Mouse (Mus musculus): ENCODE measurements at regions not wholly inside any gene's neighbourhood (a gene's known extent, or its start where the extent isn't known, plus 50 kb on each side); places are given as distances from the start of the nearest gene placed in this dataset.

DNA sequence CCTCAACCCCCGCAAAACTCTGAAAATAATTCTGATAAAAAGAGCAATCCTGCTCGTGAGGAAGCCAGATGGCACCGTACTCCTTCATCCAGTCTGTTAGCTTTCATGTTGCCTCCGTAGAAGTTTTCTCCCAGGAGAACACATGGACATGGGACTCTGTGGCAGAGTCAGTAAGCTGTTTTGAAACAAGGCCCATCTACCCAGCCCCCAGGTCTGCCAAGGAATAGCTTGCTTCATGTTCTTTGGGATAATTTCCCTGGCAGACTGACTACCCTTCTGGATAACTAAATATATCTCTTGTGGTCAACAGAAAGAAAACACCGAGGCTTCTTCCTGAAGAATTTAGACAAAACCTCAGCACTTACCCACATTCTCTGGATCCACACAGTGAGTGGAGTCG is 111.2 kb upstream of the Spred1 start:
- no peak overlapping the region for H3K9ac ChIP-seq
- no peaks in the 10 kb centered on the region for H3K9me3 ChIP-seq
- no peaks in the 10 kb centered on the region for H3K4me1 ChIP-seq
- 88% methylated on average over 6 of the region's 6 CpGs for WGBS
- ATAC-seq (ENCODE audit: low FRiP score): no peak
- no peaks in the 10 kb centered on the region for H3K27me3 ChIP-seq
- no peak overlapping the region for H3K4me3 ChIP-seq (replicated peaks)
- H3K27ac ChIP-seq: no peak overlapping the region
- H3K4me2 ChIP-seq: no peak overlapping the region
- H3K36me3 ChIP-seq (replicated peaks): no peaks in the 10 kb centered on the region

DNA sequence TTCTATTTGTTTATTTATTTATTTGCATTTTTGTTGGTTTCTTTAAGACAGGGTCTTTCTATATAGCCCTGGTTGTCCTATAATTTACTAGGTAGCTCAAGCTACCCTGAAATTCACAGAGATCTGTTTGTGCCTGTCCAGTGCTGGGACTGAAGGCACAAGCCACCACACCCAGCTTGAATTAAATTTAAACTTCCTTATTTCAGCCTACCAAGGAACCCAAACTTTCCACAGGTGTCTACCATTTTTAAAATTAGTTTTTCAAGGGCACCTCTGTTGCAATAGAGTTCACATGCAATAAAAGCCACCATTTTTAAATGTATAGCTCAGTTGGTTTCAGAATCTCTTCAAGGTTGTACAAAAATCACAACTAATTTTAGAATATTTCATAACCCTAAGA is 110.2 kb upstream of the Spred1 start:
- no peak for ATAC-seq (ENCODE audit: low FRiP score)
- no peak overlapping the region for H3K27ac ChIP-seq
- H3K27me3 ChIP-seq: no peaks in the 10 kb centered on the region
- no peak overlapping the region for H3K4me3 ChIP-seq (replicated peaks)
- no peaks in the 10 kb centered on the region for H3K9me3 ChIP-seq
- no peaks in the 10 kb centered on the region for H3K36me3 ChIP-seq (replicated peaks)
- no peaks in the 10 kb centered on the region for H3K4me1 ChIP-seq
- no peak overlapping the region for H3K4me2 ChIP-seq
- H3K9ac ChIP-seq: no peak overlapping the region

DNA sequence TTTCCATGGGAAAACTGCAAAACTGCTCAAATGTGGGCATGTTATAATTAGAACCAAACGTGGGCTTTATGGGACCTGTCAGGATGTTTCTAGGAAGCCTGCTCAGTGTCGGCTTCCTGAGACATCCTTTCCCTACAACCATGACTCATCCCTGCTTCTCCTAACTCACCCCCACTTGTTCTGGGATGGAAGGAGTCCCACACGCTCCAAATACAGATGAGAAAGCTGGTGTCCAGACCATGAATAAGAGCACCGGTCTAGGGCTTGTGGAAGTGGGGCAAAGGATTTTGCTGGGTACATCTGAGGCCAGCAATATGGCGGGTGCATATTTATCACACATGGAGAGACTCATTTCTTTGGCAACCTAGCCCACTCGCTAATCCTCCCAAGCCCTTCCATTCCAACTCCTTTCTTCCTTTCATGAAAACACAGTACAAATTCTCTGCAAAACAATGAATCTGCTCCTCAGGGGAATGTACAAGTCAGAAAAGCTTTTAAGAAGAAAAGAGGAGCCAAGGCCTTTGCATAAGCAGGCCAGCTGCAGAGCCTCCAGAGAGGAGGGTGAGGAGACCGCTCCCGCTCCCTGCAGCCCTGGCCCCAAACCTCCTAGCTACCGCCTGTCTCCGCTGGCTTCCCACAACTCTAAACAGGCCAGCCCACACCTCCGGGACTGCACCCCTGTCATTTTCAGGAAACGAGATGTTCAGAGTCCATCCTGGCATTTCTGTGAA is 103.1 kb upstream of the Spred1 start:
- Histone ChIP-seq H3K4me2 (no peak overlapping the region), H3K27ac (peak overlapping the region; percentile 51), H3K4me1 (peaks cover 23% of the 10 kb centered on the region), H3K9ac (no peak overlapping the region), H3K36me3 (replicated peaks) (no peaks in the 10 kb centered on the region), H3K4me3 (replicated peaks) (no peak overlapping the region), H3K27me3 (no peaks in the 10 kb centered on the region), H3K9me3 (no peaks in the 10 kb centered on the region)
- WGBS: 33% methylated on average over 12 of the region's 12 CpGs
- peak; percentile 67; the same call in 1 of the 2 replicates for ATAC-seq (ENCODE audit: low FRiP score)

DNA sequence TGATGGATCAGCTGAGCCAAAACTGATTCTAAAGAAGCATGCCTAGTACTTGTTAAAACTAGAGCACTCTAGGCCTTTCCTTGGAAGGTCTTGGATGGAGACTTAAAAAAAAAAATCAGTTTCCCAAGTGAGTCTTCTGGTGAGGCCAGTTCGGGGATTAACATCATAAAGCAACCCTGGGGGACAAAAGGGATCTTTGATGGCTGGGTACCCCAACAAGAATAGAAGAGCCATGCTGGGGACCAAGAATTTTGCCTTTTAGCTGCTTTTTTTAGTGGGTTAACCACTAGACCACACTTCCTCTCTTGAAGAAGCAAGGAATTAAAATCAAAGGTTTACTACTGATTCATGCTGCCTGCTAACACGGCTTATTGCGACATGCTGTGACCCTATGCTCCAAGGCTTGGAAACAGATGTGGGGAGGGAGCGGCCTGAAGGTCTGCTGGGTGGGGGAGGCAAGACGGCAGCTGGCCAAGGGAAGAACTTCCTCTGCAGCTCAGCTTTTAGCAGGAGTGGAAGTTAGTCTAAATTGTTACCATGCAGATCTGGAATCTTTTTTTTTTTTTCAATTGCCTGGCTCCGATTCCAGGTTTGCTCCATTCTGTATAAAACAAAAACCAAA is 102.1 kb upstream of the Spred1 start:
- H3K27me3 ChIP-seq: no peaks in the 10 kb centered on the region
- peaks cover 23% of the 10 kb centered on the region for H3K4me1 ChIP-seq
- no peaks in the 10 kb centered on the region for H3K36me3 ChIP-seq (replicated peaks)
- no peak overlapping the region for H3K4me3 ChIP-seq (replicated peaks)
- no peak overlapping the region for H3K4me2 ChIP-seq
- 0 out of 2 replicates have a peak overlapping the region, but pooled peaks have one; percentile 51 for H3K27ac ChIP-seq
- no peak for ATAC-seq (ENCODE audit: low FRiP score)
- WGBS: 25% methylated on average over 6 of the region's 6 CpGs
- H3K9me3 ChIP-seq: no peaks in the 10 kb centered on the region
- no peak overlapping the region for H3K9ac ChIP-seq

DNA sequence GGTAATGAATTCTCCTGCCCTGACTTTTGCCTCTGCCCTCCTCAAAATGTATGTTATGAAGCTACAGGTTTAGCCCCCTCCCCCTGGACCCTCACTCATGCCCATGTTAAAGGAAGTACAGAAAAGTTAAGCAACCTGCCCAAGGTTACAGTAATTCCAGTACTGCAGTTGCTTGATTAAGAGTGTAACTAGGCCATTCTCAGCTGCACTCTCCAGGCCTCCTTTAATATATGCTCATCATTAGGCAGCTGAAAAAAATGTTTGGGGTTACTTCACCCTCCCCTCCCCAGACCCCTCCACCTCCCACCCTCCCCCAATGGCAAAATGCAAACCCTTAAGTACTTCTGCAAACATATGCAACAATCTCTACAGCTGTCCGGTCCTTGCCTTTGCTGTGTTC is 101.6 kb upstream of the Spred1 start:
- peaks cover 23% of the 10 kb centered on the region for H3K4me1 ChIP-seq
- no peak overlapping the region for H3K27ac ChIP-seq
- H3K9me3 ChIP-seq: no peaks in the 10 kb centered on the region
- H3K4me3 ChIP-seq (replicated peaks): no peak overlapping the region
- H3K36me3 ChIP-seq (replicated peaks): no peaks in the 10 kb centered on the region
- 33% methylated on average over 1 of the region's 1 CpGs for WGBS
- no peak overlapping the region for H3K4me2 ChIP-seq
- no peak overlapping the region for H3K9ac ChIP-seq
- no peaks in the 10 kb centered on the region for H3K27me3 ChIP-seq
- ATAC-seq (ENCODE audit: low FRiP score): no peak

DNA sequence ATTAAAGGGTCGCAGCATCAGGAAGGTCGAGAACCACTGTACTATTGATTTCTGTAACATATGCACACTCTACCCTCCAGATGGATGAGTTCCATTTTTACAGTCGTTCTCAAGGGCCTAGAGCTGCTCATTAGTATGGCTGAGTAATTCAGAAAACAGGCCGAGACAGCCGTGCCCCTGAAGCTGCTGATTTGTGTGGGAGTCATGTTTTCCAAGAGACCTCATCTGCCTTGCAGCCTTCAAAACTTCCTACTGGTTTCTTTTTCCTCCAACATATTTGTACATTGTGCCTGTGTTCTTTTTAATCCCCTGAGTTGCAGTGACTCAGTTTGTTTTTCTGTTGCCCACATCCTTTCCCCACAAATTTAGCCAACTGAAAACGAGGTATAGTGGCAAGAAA is 99.4 kb upstream of the Spred1 start:
- Histone ChIP-seq H3K27ac (no peak overlapping the region), H3K4me1 (peaks cover 23% of the 10 kb centered on the region), H3K4me3 (replicated peaks) (no peak overlapping the region), H3K27me3 (no peaks in the 10 kb centered on the region), H3K4me2 (no peak overlapping the region), H3K9me3 (no peaks in the 10 kb centered on the region), H3K36me3 (replicated peaks) (no peaks in the 10 kb centered on the region), H3K9ac (no peak overlapping the region)
- ATAC-seq (ENCODE audit: low FRiP score): 0 out of 2 replicates have a peak, but pooled peaks have one; percentile 30
- 44% methylated on average over 6 of the region's 6 CpGs for WGBS

DNA sequence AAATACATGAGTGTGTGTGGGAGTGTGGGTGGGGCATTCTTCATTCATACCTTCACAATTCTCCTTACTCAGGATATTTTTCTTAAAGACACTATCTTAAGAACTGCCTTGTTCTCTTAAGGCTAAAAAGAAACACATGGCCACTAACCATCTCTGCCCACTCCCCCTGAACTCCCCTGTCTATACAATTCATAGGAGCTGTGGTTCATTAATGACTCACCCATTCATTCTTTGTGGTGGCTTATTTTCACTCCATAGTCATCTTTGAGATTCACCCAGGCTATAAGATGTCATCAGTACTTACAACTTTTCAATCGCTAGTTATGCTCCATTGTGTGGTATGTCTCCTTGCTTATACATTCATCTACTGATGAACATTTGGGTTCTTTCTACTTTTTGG is 97.7 kb upstream of the Spred1 start:
- no peak overlapping the region for H3K27ac ChIP-seq
- no peaks in the 10 kb centered on the region for H3K36me3 ChIP-seq (replicated peaks)
- no peak for ATAC-seq (ENCODE audit: low FRiP score)
- no peaks in the 10 kb centered on the region for H3K27me3 ChIP-seq
- H3K9ac ChIP-seq: no peak overlapping the region
- no peak overlapping the region for H3K4me3 ChIP-seq (replicated peaks)
- peaks cover 16% of the 10 kb centered on the region for H3K4me1 ChIP-seq
- WGBS: 95% methylated on average over 1 of the region's 1 CpGs
- no peak overlapping the region for H3K4me2 ChIP-seq
- H3K9me3 ChIP-seq: no peaks in the 10 kb centered on the region

DNA sequence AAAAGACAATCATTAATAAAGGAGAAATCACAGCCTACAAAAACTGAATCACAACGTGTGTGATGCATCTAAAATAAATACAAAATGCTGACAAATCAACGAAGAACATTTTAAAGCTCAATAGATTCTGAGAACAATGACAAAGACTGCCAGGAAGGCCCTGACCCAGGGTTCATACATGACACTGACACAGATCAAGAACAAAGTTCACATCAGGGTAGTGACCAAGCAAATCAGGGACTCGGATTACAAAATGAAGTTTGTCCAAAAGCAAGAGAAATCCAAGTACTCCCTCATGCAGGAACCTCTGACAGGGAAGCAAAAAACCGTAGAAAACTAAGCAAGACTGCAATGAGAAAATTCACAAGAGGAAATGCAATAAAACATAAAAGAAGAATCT is 94.1 kb upstream of the Spred1 start:
- H3K36me3 ChIP-seq (replicated peaks): no peaks in the 10 kb centered on the region
- 75% methylated on average over 4 of the region's 4 CpGs for whole genome bisulfite sequencing
- H3K27me3 ChIP-seq: no peaks in the 10 kb centered on the region
- ATAC-seq (ENCODE audit: low FRiP score): no peak
- H3K4me2 ChIP-seq: no peak overlapping the region
- no peaks in the 10 kb centered on the region for H3K9me3 ChIP-seq
- no peak overlapping the region for H3K27ac ChIP-seq
- no peaks in the 10 kb centered on the region; the same call in 1 of the 2 replicates for H3K4me1 ChIP-seq
- no peak overlapping the region for H3K9ac ChIP-seq
- H3K4me3 ChIP-seq (replicated peaks): no peak overlapping the region

DNA sequence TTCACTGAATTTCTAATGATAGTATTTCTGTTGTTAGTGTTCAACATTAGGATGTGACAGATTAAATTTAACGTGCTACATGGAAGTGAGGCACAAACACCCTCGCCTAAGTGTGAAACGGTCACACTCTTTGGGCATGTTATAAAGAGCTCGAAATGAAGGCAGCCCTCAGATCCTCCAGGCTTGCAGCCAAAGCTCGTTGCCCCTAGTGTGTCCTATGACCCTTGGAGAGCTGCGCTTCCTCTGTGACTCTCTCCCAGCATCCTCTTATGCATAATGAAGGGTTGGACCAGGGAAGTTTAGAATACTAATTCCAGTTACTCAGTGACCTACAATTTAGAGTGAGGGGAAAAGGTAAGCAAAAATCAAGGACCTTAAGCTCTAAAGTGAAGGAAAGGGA is 92.4 kb upstream of the Spred1 start:
- 73% methylated on average over 6 of the region's 6 CpGs for WGBS
- ATAC-seq (ENCODE audit: low FRiP score): no peak

DNA sequence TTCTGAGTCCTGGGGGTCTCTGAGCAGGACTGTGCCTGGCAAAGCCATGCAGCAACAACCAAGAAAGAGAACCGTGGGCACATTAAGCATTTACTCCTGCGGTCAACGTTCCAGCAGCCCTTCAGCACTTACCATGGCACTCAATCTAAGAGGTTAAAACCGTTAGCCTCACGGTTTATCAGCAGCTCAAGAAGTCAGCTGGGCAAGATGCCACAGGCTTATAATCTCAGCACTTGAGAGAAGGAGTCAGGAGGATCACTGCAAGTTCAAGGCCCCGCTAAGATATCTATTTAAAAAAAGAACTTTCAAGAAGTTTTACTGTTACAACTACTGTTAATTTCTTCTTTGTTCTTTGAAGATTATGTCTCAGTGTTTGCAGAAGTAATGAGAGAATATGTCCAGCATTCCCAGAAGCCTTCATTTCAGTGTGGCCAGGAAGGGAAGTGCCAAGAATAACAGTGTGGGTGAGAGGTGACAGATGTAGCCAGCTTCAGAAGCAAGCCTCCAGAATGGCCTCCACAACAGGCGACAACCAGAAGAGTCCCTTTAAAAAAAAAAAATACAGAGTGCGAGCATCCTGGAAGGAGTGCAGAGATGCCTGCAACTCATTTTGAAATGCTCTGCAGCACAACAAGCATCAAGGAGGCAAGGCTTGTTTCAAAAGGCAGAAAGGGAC is 84.8 kb upstream of the Spred1 start:
- WGBS: 87% methylated on average over 8 of the region's 8 CpGs
- H3K36me3 ChIP-seq (replicated peaks): no peaks in the 10 kb centered on the region
- ATAC-seq (ENCODE audit: low FRiP score): no peak
- no peak overlapping the region for H3K4me3 ChIP-seq (replicated peaks)
- H3K27me3 ChIP-seq: no peaks in the 10 kb centered on the region
- H3K9ac ChIP-seq: no peak overlapping the region
- H3K4me1 ChIP-seq: peaks cover 3% of the 10 kb centered on the region; the same call in 1 of the 2 replicates
- H3K9me3 ChIP-seq: no peaks in the 10 kb centered on the region
- H3K4me2 ChIP-seq: no peak overlapping the region
- no peak overlapping the region for H3K27ac ChIP-seq

More for the DNA sequence above, 92.4 kb upstream of the Spred1 start:
- no peak overlapping the region for H3K4me3 ChIP-seq (replicated peaks)
- H3K9ac ChIP-seq: no peak overlapping the region
- no peak overlapping the region for H3K27ac ChIP-seq
- no peaks in the 10 kb centered on the region for H3K4me1 ChIP-seq
- H3K36me3 ChIP-seq (replicated peaks): no peaks in the 10 kb centered on the region
- no peaks in the 10 kb centered on the region for H3K27me3 ChIP-seq
- no peaks in the 10 kb centered on the region for H3K9me3 ChIP-seq
- H3K4me2 ChIP-seq: no peak overlapping the region

DNA sequence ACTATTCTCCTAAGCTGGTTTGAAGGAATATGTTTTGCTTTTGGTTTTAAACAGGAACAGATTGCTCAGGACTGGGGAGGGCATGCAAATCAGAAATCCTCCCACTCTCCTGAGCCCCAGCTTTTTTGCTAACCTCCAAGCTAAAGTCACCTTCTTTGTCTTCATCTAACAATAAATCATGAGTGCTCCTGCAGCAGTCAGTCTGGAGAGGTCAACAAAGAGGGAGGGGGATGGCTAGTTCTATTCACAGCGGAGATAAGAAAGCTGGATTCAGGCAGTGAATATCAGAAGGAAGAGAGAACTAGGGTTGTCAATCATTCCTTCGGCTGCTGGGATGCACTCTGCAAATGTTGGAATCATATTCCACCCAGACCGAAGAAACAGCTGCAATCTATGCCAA is 81.0 kb upstream of the Spred1 start:
- ATAC-seq (ENCODE audit: low FRiP score): no peak
- Histone ChIP-seq H3K36me3 (replicated peaks) (no peaks in the 10 kb centered on the region), H3K27ac (no peak overlapping the region), H3K9ac (no peak overlapping the region), H3K27me3 (no peaks in the 10 kb centered on the region), H3K4me3 (replicated peaks) (no peak overlapping the region), H3K4me1 (peaks cover 3% of the 10 kb centered on the region; the same call in 1 of the 2 replicates), H3K4me2 (no peak overlapping the region), H3K9me3 (no peaks in the 10 kb centered on the region)
- 50% methylated on average over 3 of the region's 3 CpGs for WGBS

DNA sequence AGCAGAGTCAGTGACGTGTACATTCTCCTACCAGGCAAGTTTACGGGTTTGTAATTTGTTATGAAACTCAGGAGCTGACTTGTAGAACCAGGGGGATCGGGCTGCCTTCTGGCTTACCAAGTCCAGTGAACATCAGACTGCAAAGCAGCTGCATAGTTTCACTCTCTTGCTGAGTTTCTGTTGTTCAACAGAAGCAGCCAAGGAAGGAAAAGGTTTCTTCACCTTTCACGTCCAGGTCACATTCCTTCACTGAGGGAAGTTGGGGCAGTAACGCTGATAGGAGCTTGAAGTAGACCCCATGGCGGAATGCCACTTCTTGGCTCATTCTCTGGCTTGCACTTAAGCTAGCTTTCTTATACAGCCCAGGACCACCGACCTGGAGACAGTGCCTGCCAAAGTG is 77.3 kb upstream of the Spred1 start:
- Histone ChIP-seq H3K27ac (no peak overlapping the region), H3K27me3 (no peaks in the 10 kb centered on the region), H3K4me3 (replicated peaks) (no peak overlapping the region), H3K9ac (no peak overlapping the region), H3K4me2 (no peak overlapping the region), H3K4me1 (peaks cover 3% of the 10 kb centered on the region; the same call in 1 of the 2 replicates), H3K36me3 (replicated peaks) (no peaks in the 10 kb centered on the region), H3K9me3 (no peaks in the 10 kb centered on the region)
- WGBS: 83% methylated on average over 7 of the region's 7 CpGs
- ATAC-seq (ENCODE audit: low FRiP score): no peak

All from forebrain, embryonic 12.5 days (tissue).